Mouse (Mus musculus) lung, postnatal 10 days (tissue): Measurements from ENCODE around the gene Olfr294.

Experiments used
- DNase-seq: peaks from one replicate; pipeline ENCODE4 v3.0.0; 2021

Gene Olfr294

GRCm38 (mm10) chr7:86616543-86616942 lies at the start of gene Olfr294:
Gene Olfr294, minus strand, starts transcription at chr7:86616643.
- DNase-seq: no peak

- no peak for DNase-seq
Observed at GRCm38 (mm10) chr7:86648761-86649160, 32.3 kb upstream of the Olfr294 start, which contains the start of gene Olfr293. Gene Olfr293, plus strand, starts transcription at chr7:86649061.

GRCm38 (mm10) chr7:86583562-86583961 lies 32.9 kb downstream of the Olfr294 start, which contains the start of gene Olfr295:
Gene Olfr295, plus strand, starts transcription at chr7:86583862.
- DNase-seq: no peak
